Mouse (Mus musculus) CH12F3 (cell line): ENCODE data around the gene Bbox1.

Source experiments
- in situ Hi-C: fragments of 300-500 bp; cut with MboI; formaldehyde crosslinking; loops from 2 replicates; pipeline ENCODE4 v1.14.3; 2020; ENCODE audit warnings: low sequenced_read_pairs

Gene Bbox1

DNA sequence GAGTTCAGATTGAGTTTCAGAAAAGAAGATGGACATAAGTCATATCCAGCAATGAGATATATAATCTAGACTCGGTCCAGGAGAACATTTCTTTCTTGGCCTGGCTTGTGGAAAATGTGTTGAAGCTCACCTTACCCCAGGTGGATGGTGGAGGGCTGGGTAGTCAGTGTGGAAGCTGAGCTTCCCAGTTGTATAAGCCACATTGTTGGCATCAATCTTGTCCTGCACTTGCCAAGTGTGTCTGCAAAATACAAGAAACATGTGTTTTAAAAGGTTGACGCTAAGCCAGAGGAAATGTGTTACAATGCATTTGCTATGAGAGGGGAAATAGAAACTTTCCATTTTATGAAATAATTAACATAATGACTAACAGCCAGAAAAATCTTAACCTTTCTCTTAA lies 38.9 kb downstream of the Bbox1 start:
- in situ Hi-C loops, result no loop called here

- in situ Hi-C loops, result no loop called here
Measured at GRCm38 (mm10) chr2:110274160-110274559, 40.2 kb downstream of the Bbox1 start.

DNA sequence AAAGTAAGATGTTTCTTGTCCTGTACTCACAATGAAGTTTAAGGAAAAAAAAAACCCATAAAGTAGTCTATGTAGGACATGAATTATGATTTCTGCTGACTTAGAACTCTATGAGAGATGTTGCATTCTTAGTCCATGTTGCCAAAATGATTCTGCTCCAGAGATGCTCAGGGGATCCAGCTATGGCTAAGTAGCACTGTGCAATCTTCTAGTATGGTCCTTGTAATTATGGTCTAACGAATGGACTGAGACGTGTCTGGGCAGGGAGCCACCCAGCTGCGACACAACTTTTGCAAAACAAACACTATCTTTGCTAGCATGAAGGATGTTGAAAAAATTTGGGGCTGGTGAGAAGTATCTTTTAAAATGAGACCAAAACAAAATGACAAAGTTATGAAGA lies 45.1 kb downstream of the Bbox1 start:
- in situ Hi-C loops, result no loop called here

DNA sequence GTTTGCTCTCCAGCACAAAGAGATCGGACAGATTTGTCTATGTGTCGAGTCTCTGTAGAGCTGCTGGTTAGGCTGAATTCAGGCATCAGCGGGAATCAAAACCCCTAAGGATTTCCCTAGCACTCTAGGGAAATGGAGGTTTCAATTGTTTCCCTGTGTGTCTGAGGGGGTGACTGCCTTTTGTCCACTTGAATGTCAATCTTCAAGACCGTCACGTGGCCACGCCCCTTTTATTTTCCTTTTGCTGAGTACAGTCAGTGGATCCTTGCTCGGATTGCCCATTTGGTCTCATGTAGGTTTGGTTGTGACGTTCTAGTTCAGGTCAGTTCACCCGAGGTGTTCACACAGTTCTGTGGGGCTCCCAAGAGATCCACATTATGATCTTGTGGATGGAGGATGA lies 82.1 kb downstream of the Bbox1 start:
- in situ Hi-C loops, result loop anchor here (25.0 kb wide), 1 partner anchor 330 kb away; no protein-coding TSS in a partner anchor

- in situ Hi-C loops, result loop anchor here (25.0 kb wide), 1 partner anchor 332 kb away; no protein-coding TSS in a partner anchor
Measured at GRCm38 (mm10) chr2:110230753-110231152, 83.6 kb downstream of the Bbox1 start.

DNA sequence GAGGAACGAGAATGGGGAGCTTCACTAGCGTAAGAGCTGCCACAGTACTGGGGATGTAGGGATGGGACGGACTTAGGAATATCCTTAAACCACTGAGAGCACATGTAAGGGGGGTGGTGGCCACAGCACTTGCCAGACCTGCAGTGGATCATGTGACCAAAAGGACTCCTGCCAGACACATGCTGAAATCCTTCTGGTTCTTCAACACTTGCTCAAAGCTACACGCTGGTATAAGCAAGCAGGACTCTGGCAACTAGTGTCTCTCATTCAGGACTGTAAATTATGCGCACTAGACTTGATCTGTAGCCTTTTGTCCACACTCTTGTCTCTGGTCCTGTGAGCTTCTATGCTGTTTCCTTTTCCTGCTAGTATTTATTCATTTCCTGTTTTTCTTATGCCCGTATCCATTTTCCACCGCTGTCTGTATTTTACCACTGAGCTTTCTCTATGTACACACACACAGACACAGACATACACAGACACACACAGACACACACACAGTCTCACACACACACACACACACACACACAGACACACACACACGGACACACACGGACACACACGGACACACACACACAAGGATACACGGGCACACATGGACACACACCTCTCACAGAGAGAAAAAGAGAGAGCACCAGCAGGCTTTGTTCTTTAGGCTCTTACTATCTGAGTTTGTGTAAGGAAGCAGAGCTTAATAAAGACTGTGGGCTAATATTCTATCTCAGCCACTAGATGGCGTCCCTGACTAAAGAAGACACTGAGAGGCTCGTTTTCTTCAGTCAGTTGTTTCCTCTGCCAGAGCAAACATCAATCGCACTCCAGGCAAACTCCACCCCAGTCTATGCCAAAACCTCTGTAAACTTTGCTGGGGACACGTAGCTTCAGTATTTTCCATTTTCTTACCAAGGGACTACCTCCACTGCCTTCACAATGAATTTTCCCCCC lies 84.9 kb downstream of the Bbox1 start:
- in situ Hi-C loops, result loop anchor here (25.0 kb wide), 1 partner anchor 333 kb away; no protein-coding TSS in a partner anchor

GRCm38 (mm10) chr2:110226421-110226820 lies 87.9 kb downstream of the Bbox1 start:
- in situ Hi-C loops, result loop anchor here (25.0 kb wide), 1 partner anchor 336 kb away; no protein-coding TSS in a partner anchor

- in situ Hi-C loops, result loop anchor here (25.0 kb wide), 1 partner anchor 336 kb away; no protein-coding TSS in a partner anchor
Measured at GRCm38 (mm10) chr2:110225969-110226368, 88.4 kb downstream of the Bbox1 start.

DNA sequence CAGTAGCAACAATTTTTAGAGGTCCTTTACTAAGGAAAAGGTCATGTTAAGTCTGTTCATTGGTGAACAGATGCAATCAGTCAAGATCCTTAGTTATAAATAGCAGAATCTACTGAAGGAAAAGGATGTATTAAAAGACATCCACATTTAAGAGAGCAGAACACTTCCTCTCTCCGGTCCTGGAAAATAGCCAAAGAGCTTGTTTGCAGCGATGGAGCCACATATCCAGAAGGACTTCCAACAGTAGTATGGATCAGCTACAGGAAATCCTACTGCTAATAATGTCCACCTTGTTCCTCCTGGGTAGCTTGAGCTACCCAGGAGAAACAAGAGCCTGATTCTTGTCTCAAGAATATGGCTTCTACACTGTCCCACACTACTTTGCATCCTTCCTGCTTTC lies 91.6 kb downstream of the Bbox1 start:
- in situ Hi-C loops, result no loop called here

- in situ Hi-C loops, result no loop called here
Measured at GRCm38 (mm10) chr2:110220492-110220891, 93.9 kb downstream of the Bbox1 start.

DNA sequence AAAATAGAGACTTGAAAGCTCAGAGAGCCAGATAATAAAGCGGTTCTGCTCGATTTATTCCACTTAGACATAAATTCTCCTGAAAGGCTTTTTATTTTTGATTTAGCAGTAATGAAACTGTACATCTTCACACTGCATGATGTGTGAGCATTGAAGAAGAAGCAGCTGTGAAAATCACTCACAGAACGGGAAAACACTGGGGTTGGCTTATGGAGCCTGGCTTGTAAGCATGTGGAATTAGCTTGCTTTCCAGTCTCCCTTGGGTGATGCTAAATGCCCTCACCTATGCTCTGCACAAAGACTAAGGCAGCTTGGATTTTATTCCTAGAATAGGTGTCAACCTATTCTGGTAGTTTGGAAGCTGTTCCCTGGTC lies 98.7 kb downstream of the Bbox1 start:
- in situ Hi-C loops, result no loop called here

GRCm38 (mm10) chr2:110214991-110215684 lies 99.2 kb downstream of the Bbox1 start:
- in situ Hi-C loops, result no loop called here

DNA sequence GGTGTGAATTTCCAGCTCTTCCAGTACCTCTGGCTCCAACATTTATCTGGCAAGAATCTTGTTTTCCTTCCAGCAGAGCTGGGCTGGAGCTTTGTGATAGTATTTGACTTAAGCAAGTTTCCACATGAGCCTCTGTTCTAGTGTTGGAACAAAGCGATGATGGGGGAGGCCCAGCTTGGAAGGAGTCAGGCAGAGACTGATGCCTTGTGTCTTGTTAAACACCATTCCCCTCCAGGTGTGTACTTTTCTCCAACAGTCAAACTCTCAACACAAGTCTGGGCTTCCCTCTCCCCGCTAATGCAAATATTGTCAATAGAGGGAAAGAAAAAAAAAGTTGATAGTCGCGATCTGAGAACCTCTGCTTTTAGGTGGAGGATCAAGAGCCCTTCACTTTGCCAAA lies 100.1 kb downstream of the Bbox1 start:
- in situ Hi-C loops, result no loop called here
